Comparison of ENCODE assay signal across 15 mouse cellular contexts in the genomic region with DNA sequence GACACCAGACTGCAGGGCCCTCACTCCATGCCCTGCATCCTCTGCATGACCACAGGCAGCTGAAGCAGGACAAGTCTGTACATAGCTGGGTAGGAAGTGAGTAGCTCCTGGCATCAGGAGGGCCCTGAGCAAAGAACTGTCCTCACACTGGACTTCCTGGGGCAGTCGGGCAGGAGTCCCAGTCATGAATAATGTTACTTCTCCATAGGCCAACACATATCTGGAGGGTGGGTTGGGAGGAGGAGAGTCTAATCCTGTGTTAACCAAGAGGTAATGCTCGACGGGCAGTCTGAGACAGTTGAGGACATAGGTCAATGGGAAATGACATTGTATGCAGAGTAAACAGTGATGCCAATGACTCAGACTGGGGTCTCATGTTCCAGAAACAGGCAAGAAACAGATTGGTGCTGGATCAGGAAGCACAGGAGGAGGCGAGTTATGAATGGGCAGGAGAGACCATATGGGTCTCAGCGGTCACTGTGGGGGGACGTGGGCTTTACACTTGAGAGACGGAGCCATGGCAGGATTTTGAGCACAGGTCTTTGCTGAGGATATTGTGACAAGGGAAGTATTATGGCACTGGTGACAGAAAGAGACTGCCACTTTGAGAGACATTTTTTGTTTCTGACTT.
"Had no signal": no experiment of that assay in that cellular context is flagged by ENCODE, and none has a peak within 500 bp of the region (broad histone marks: within the 10 kb centered on the region; RNA-seq: fewer than 3 reads in every experiment).

No protein-coding gene starts in this region.

- H3K27me3 ChIP-seq: liver, embryonic 12.5 days; lung, embryonic 15.5 days; neural tube, embryonic 13.5 days had no signal

- DNase-seq: kidney, postnatal 10 days; kidney, postnatal 4 days; retina, postnatal 1 day; right cerebral cortex, postnatal 4 days; spleen, adult 18-20 months; thymus, adult 2 months; thymus, postnatal 25 days had no signal

- H3K4me2 ChIP-seq: liver, embryonic 12.5 days; lung, embryonic 15.5 days; neural tube, embryonic 13.5 days had no signal

- H3K36me3 ChIP-seq: limb, embryonic 10.5 days; lung, embryonic 15.5 days had no signal

- H3K4me1 ChIP-seq: lung, embryonic 15.5 days had no signal

- H3K27ac ChIP-seq: layer of hippocampus, adult 2 months; left cerebral cortex, adult 2 months; limb, embryonic 10.5 days; liver, embryonic 12.5 days; lung, embryonic 15.5 days; neural tube, embryonic 13.5 days had no signal

- ATAC-seq: liver, embryonic 12.5 days; midbrain, embryonic 16.5 days had no signal

- H3K4me3 ChIP-seq: layer of hippocampus, adult 2 months; left cerebral cortex, adult 2 months; limb, embryonic 10.5 days; liver, embryonic 12.5 days; lung, embryonic 15.5 days; midbrain, embryonic 10.5 days; neural tube, embryonic 13.5 days had no signal

- H3K9ac ChIP-seq: liver, embryonic 12.5 days; lung, embryonic 15.5 days; neural tube, embryonic 13.5 days had no signal

- H3K9me3 ChIP-seq: limb, embryonic 10.5 days; liver, embryonic 12.5 days; lung, embryonic 15.5 days; midbrain, embryonic 10.5 days; neural tube, embryonic 13.5 days had no signal
